In genomic region chr12:73603653-73604052, GRCm38 (mm10) we compare ENCODE assay signal across 23 mouse cellular contexts. TPM values are rescaled to one million over a fixed set of nuclear protein-coding genes. Genes with fewer than 3 reads are reported as not detected.
DNase-seq lines count a peak whose midpoint lies in the region; ATAC-seq and TF ChIP-seq lines count a peak whose summit lies in the region.
"Had no signal": no experiment of that assay in that cellular context is flagged by ENCODE, and none has a peak within 500 bp of the region (broad histone marks: within the 10 kb centered on the region; RNA-seq: fewer than 3 reads in every experiment).

No protein-coding gene starts in this region.

- 86% methylated on average over 6 of the region's 6 CpGs for WGBS in lung, postnatal 0 days
- WGBS in hindbrain, embryonic 11.5 days = 92% methylated on average over 6 of the region's 6 CpGs

- H3K9ac ChIP-seq in lung, postnatal 0 days (replicated peaks; ENCODE audit: low read depth) = no peak overlapping the region
- H3K9ac ChIP-seq in hindbrain, embryonic 11.5 days (ENCODE audit: low read depth, low read length) = no peak overlapping the region
- H3K9ac ChIP-seq: embryonic facial prominence, embryonic 13.5 days; forebrain, postnatal 0 days; hindbrain, embryonic 14.5 days; limb, embryonic 13.5 days; liver, embryonic 15.5 days had no signal

- no peak overlapping the region for H3K4me2 ChIP-seq in lung, postnatal 0 days (replicated peaks; ENCODE audit: low read depth, low read length)
- no peak overlapping the region for H3K4me2 ChIP-seq in hindbrain, embryonic 11.5 days (replicated peaks; ENCODE audit: low read depth, low read length)
- H3K4me2 ChIP-seq: embryonic facial prominence, embryonic 13.5 days; hindbrain, embryonic 14.5 days; limb, embryonic 13.5 days; liver, embryonic 15.5 days had no signal

- DNase-seq in lung, postnatal 0 days (ENCODE audit: low spot score) = no peak
- no peak for DNase-seq in lung, postnatal 14 days
- DNase-seq in hindbrain, embryonic 11.5 days (ENCODE audit: low spot score) = no peak
- DNase-seq in liver = no peak
- DNase-seq in frontal cortex, postnatal 36 days (ENCODE audit: low spot score in 2 of 2) = no peak
- DNase-seq: adrenal gland, adult 8-10 months; cerebellum, adult 2 months; forebrain, postnatal 0 days; heart, adult 2 months; heart, postnatal 10 days; kidney, postnatal 36 days; lung, postnatal 36 days; midbrain, embryonic 14.5 days had no signal

- no peak for ATAC-seq in lung, postnatal 0 days
- peak; percentile 72 for ATAC-seq in CD4-positive, CD25-positive, alpha-beta regulatory T cell, adult 4 months
- peak; percentile 18 for ATAC-seq in megakaryocyte progenitor cell, adult 5-6 weeks (replicated peaks; ENCODE audit: poor library complexity)
- no peak for ATAC-seq in hindbrain, embryonic 11.5 days (ENCODE audit: low FRiP score)
- ATAC-seq: forebrain, postnatal 0 days; intestine, postnatal 0 days had no signal

- peak overlapping the region; percentile 11; the same call in 1 of the 2 replicates for H3K27ac ChIP-seq in lung, postnatal 0 days (ENCODE audit: low read length)
- H3K27ac ChIP-seq in bone marrow macrophage, adult 2 months (ENCODE audit: insufficient read depth, low read depth, low read length) = peak overlapping the region; percentile 64
- no peak overlapping the region for H3K27ac ChIP-seq in hindbrain, embryonic 11.5 days (ENCODE audit: low read depth, low read length)
- H3K27ac ChIP-seq: embryonic facial prominence, embryonic 13.5 days; hindbrain, embryonic 14.5 days; limb, embryonic 13.5 days; liver, embryonic 15.5 days; stomach, postnatal 0 days had no signal

- no peaks in the 10 kb centered on the region for H3K9me3 ChIP-seq in lung, postnatal 0 days (ENCODE audit: low read length)
- no peaks in the 10 kb centered on the region for H3K9me3 ChIP-seq in hindbrain, embryonic 11.5 days (ENCODE audit: control insufficient read depth, low read length)
- H3K9me3 ChIP-seq: embryonic facial prominence, embryonic 13.5 days; limb, embryonic 13.5 days; liver, embryonic 15.5 days had no signal

- TF ChIP-seq CTCF in lung, postnatal 0 days (IDR thresholded peaks at IDR 0.05) = no peak
- no peak for TF ChIP-seq CTCF in bone marrow macrophage, adult 2 months (IDR thresholded peaks at IDR 0.05; ENCODE audit: low read depth, low read length)

- H3K4me1 ChIP-seq in lung, postnatal 0 days (ENCODE audit: insufficient read depth, low read depth, low read length) = peaks cover 3% of the 10 kb centered on the region; the same call in 1 of the 2 replicates
- H3K4me1 ChIP-seq in bone marrow macrophage, adult 2 months (ENCODE audit: control insufficient read depth, insufficient read depth, low read length) = peaks cover 84% of the 10 kb centered on the region
- H3K4me1 ChIP-seq in hindbrain, embryonic 11.5 days (replicated peaks; ENCODE audit: control insufficient read depth, insufficient read depth, low read length) = no peaks in the 10 kb centered on the region; the same call in none of the 2 replicates
- H3K4me1 ChIP-seq: liver, embryonic 15.5 days had no signal

- H3K36me3 ChIP-seq in lung, postnatal 0 days (ENCODE audit: insufficient read depth, low read length) = no peaks in the 10 kb centered on the region
- no peaks in the 10 kb centered on the region for H3K36me3 ChIP-seq in hindbrain, embryonic 11.5 days (ENCODE audit: control insufficient read depth, insufficient read depth, low read length)
- H3K36me3 ChIP-seq: embryonic facial prominence, embryonic 13.5 days; limb, embryonic 13.5 days; liver, embryonic 15.5 days had no signal

- TF ChIP-seq EP300 in lung, postnatal 0 days (IDR thresholded peaks at IDR 0.05) = no peak

- H3K4me3 ChIP-seq in lung, postnatal 0 days (ENCODE audit: low read depth, low read length) = no peak overlapping the region
- no peak overlapping the region for H3K4me3 ChIP-seq in bone marrow macrophage, adult 2 months (ENCODE audit: insufficient read depth, low read length)
- no peak overlapping the region for H3K4me3 ChIP-seq in hindbrain, embryonic 11.5 days (ENCODE audit: low read depth, low read length)
- H3K4me3 ChIP-seq: embryonic facial prominence, embryonic 13.5 days; heart, adult 2 months; limb, embryonic 13.5 days; liver, embryonic 15.5 days had no signal

- TF ChIP-seq POLR2A in bone marrow macrophage, adult 2 months (IDR thresholded peaks at IDR 0.05; ENCODE audit: borderline replicate concordance, low read depth, low read length) = no peak

- H3K27me3 ChIP-seq in lung, postnatal 0 days (replicated peaks; ENCODE audit: insufficient read depth, low read length) = no peaks in the 10 kb centered on the region
- no peaks in the 10 kb centered on the region for H3K27me3 ChIP-seq in hindbrain, embryonic 11.5 days (ENCODE audit: control insufficient read depth, insufficient read depth, low read length)
- H3K27me3 ChIP-seq: embryonic facial prominence, embryonic 13.5 days; limb, embryonic 13.5 days; liver, embryonic 15.5 days had no signal

RNA-seq across cellular contexts. Expression of gene Prkch, which starts 19.1 kb away (rescaled TPM):
- polyA plus RNA-seq in lung, postnatal 0 days (2015; fragmentation: Nextera tagmentation; extraction: Ambion mirVana) = 20.0 and 20.9 TPM in 2 replicates
- polyA plus RNA-seq in CD4-positive, CD25-positive, alpha-beta regulatory T cell, adult 4 months (2017; shearing (Covaris generic)) = 10 to 100 TPM; 73.0 to 76.1 TPM
- polyA plus RNA-seq in bone marrow macrophage, adult 2 months (2012; ENCODE audit: insufficient read depth, insufficient read length, missing spikeins) = 42.6 and 44.7 TPM in 2 replicates
- total RNA-seq in megakaryocyte progenitor cell, adult 5-6 weeks (2015) = 4.2 and 7.5 TPM in 2 replicates
- 4.5 and 4.9 TPM in 2 replicates for total RNA-seq in megakaryocyte progenitor cell, adult 5-6 weeks (2017)
- polyA plus RNA-seq in hindbrain, embryonic 11.5 days (2014; fragmentation: Nextera tagmentation; extraction: Ambion mirVana) = 9.1 and 10.5 TPM in 2 replicates

RNA-seq across cellular contexts. Expression of gene Tmem30b, which starts 57.5 kb away (rescaled TPM):
- polyA plus RNA-seq in lung, postnatal 0 days (2015; fragmentation: Nextera tagmentation; extraction: Ambion mirVana) = 19.3 and 19.4 TPM in 2 replicates
- polyA plus RNA-seq in CD4-positive, CD25-positive, alpha-beta regulatory T cell, adult 4 months (2017; shearing (Covaris generic)) = under 1 TPM; 0.22 to 0.27 TPM
- polyA plus RNA-seq in bone marrow macrophage, adult 2 months (2012; ENCODE audit: insufficient read depth, insufficient read length, missing spikeins) = not detected in 2 replicates
- total RNA-seq in megakaryocyte progenitor cell, adult 5-6 weeks (2015) = not detected in 2 replicates
- total RNA-seq in megakaryocyte progenitor cell, adult 5-6 weeks (2017) = not detected in 2 replicates
- 3.1 and 3.3 TPM in 2 replicates for polyA plus RNA-seq in hindbrain, embryonic 11.5 days (2014; fragmentation: Nextera tagmentation; extraction: Ambion mirVana)
- polyA plus RNA-seq: C2C12 had no signal

Comparison
In these comparisons a context has a peak if more than half of its experiments do, and no peak if none do; other contexts are left out.
1. ATAC-seq: peak in CD4-positive, CD25-positive, alpha-beta regulatory T cell, adult 4 months (single experiment) and megakaryocyte progenitor cell, adult 5-6 weeks (single experiment); none in lung, postnatal 0 days (single experiment) and hindbrain, embryonic 11.5 days (single experiment).